Mouse (Mus musculus) neural tube, embryonic 11.5 days (tissue): ENCODE data around the gene Zfp748. TPM values are rescaled to one million over a fixed set of nuclear protein-coding genes. Genes with fewer than 3 reads are reported as not detected.
A peak's percentile ranks its signal among the peaks of the same experiment; 100 is the strongest.

ENCODE experiments used
- ATAC-seq: fragments of 200-750 bp; cut with Nextera tagmentation; 2 replicates; pipeline ENCODE4 v1.8.0; 2017; ENCODE audit warnings: moderate number of reproducible peaks, mild to moderate bottlenecking, moderate TSS enrichment, moderate library complexity; ENCODE audit not compliant: insufficient read depth, low FRiP score, low TSS enrichment
- DNase-seq: peaks from one replicate; pipeline ENCODE4 v3.0.0-alpha.2; 2015; ENCODE audit warnings: low spot score
- H3K27ac ChIP-seq: fragments of 300-500 bp; sonication (generic); 2 replicates; pipeline ENCODE4 v1.5.1; 2014; ENCODE audit warnings: low read depth, mild to moderate bottlenecking, low read length
- H3K27me3 ChIP-seq: fragments of 300-500 bp; sonication (generic); 2 replicates; pipeline ENCODE4 v1.6.1; 2014; ENCODE audit warnings: mild to moderate bottlenecking, low read length, mixed read lengths; ENCODE audit not compliant: control insufficient read depth, insufficient read depth
- H3K36me3 ChIP-seq: fragments of 300-500 bp; sonication (generic); 2 replicates; pipeline ENCODE4 v1.6.1; 2014; ENCODE audit warnings: mild to moderate bottlenecking, low read length, moderate library complexity, mixed read lengths; ENCODE audit not compliant: control insufficient read depth, insufficient read depth
- H3K4me1 ChIP-seq: fragments of 300-500 bp; sonication (generic); 2 replicates; pipeline ENCODE4 v1.6.1; 2014; ENCODE audit warnings: low read length, mixed read lengths; ENCODE audit not compliant: control insufficient read depth, insufficient read depth
- H3K4me2 ChIP-seq: fragments of 300-500 bp; sonication (generic); 2 replicates; pipeline ENCODE4 v1.6.1; 2014; ENCODE audit warnings: low read depth, mild to moderate bottlenecking, moderate library complexity
- H3K4me3 ChIP-seq: fragments of 300-500 bp; sonication (generic); 2 replicates; pipeline ENCODE4 v1.5.1; 2014; ENCODE audit warnings: low read depth, low read length
- H3K9ac ChIP-seq: fragments of 300-500 bp; sonication (generic); 2 replicates; pipeline ENCODE4 v1.6.1; 2014; ENCODE audit warnings: mild to moderate bottlenecking, low read length
- H3K9me3 ChIP-seq: fragments of 300-500 bp; sonication (generic); 2 replicates; pipeline ENCODE4 v1.6.1; 2016; ENCODE audit warnings: low read length; ENCODE audit not compliant: control insufficient read depth
- WGBS: fragments of 180-500 bp; shearing (Covaris S2); extraction: QIAGEN DNeasy Blood & Tissue Kit; methylation state at CpG from one replicate; pipeline ENCODE4 v1.1.7; 2014; 5-methylcytosine and 5-hydroxymethylcytosine counted together
- polyA plus RNA-seq: library from polyadenylated mRNA; unstranded; fragments of >200 nt; fragmentation: Nextera tagmentation; extraction: Ambion mirVana; gene quantifications from 2 replicates; pipeline ENCODE4 v1.2.1, GENCODE M21; 2014

Zfp748 gene
- 15.9 and 21.7 TPM in 2 replicates for polyA plus RNA-seq

DNA sequence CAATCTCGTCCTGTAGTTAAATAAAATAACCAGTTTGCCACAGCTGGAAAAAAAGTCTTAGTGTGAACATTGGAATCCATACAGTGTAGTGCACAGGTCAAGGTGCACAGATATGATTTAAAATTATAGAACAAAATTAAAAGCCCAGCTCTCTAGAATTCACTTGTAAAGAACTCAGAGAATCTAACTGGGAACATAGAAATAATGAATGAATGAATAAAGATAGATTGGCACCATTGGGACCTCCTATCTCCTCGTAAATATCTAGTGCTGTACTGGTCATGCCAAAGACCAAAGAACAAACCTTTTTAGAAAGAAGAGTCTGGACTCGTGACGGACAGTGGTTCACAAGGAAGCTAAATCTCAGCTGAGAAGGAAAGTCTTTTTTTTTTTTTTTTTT, at the start of gene Zfp748:
Gene Zfp748, minus strand, starts transcription at position 101 of the 400 bp plus-strand sequence.
- H3K9ac ChIP-seq: peak within 1 kb of the TSS; percentile 82

DNA sequence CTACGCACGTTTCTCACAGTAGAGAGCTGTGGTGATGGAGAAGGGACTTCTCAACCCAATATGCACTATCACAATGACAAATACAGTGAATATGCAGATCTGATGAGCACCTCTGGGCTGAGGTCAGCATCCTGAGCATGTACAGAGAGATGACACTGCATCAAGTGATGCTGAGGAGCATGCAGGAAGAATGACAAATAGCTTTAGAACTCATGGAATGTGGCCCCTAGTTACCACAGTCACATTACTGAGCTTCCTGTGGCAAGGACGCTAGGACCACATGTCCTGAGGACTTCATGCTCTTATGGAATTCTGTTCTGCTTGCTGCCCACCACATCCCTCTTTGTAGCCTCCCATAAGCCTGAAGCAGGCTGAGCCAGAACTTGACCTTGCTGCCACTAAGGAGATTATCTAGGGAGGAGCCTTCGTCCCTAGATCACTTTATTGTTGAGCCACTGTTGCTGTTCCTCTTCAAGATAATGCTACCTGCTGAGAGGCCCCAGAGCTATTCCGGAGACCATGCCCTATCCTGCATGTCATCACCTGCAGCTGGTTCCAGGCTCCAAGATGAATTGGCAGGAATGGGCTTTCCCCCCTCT, 19.1 kb upstream of the Zfp748 start:
- 75% methylated on average over 5 of the region's 5 CpGs for WGBS
- ATAC-seq (no peak), DNase-seq (no peak)
- Histone ChIP-seq H3K9me3 (no peaks in the 10 kb centered on the region), H3K27me3 (no peaks in the 10 kb centered on the region), H3K4me3 (no peak overlapping the region), H3K9ac (no peak overlapping the region), H3K27ac (no peak overlapping the region), H3K4me1 (no peaks in the 10 kb centered on the region), H3K4me2 (no peak overlapping the region), H3K36me3 (no peaks in the 10 kb centered on the region)

More for the DNA sequence above, at the start of gene Zfp748:
- DNase-seq: no peak
- H3K36me3 ChIP-seq: no peaks in the 10 kb centered on the region
- peak within 1 kb of the TSS; percentile 77 for H3K4me3 ChIP-seq
- no peak within 1 kb of the TSS; the same call in 1 of the 2 replicates for H3K27ac ChIP-seq
- peaks cover 7% of the 10 kb centered on the region for H3K4me1 ChIP-seq
- peak within 1 kb of the TSS; percentile 55 for H3K4me2 ChIP-seq
- no peak for ATAC-seq
- no peaks in the 10 kb centered on the region for H3K27me3 ChIP-seq
- H3K9me3 ChIP-seq: no peaks in the 10 kb centered on the region
- 81% methylated on average over 4 of the region's 4 CpGs for WGBS

DNA sequence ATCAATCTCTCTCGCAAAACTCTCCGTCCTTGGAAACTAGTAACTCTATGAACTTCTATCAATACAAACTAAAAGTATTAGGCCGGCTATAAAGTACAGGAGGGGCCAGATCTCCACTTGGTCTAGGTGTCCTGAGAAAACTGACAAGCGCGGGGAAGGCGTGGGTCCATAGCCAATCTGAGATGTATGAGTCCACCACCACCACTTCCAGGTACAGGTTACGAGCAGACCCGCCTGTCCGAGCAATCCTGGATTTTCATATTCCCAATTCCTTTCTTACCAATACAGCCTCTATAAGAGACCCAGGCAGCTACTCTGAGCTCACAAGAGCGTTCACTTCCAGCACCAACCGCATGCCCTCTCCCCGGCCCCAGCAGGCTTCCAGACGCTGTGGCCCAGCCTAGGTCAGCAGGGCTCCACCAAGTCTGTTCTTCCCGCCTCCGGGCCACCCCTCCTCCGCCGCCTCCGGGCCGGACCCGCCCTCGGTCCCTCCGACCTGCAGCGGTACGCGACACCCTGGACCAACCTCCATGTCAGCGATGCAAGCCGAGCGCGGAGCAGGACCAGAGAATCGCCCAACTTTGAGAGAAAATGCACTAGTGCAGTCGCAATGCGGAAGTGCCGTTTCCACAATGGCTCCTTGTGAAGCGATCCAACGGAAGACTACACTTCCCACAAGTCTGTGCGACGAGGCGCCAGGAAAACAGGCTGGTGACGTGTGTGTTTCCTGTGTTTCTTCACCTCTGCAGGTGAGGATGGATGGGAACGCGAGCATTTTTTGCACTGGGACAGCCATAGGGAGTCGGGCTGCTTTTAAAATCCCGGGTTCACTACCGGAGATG, 904 bp downstream of the Zfp748 start:
- H3K4me1 ChIP-seq: peaks cover 7% of the 10 kb centered on the region
- H3K27me3 ChIP-seq: no peaks in the 10 kb centered on the region
- WGBS: under 1% methylated on average over 44 of the region's 44 CpGs
- ATAC-seq (peak; percentile 98), DNase-seq (peak; percentile 84)
- H3K9me3 ChIP-seq: no peaks in the 10 kb centered on the region
- no peak overlapping the region; the same call in 1 of the 2 replicates for H3K27ac ChIP-seq
- H3K4me2 ChIP-seq: peak overlapping the region; percentile 55
- no peaks in the 10 kb centered on the region for H3K36me3 ChIP-seq
- peak overlapping the region; percentile 77 for H3K4me3 ChIP-seq
- H3K9ac ChIP-seq: peak overlapping the region; percentile 82

DNA sequence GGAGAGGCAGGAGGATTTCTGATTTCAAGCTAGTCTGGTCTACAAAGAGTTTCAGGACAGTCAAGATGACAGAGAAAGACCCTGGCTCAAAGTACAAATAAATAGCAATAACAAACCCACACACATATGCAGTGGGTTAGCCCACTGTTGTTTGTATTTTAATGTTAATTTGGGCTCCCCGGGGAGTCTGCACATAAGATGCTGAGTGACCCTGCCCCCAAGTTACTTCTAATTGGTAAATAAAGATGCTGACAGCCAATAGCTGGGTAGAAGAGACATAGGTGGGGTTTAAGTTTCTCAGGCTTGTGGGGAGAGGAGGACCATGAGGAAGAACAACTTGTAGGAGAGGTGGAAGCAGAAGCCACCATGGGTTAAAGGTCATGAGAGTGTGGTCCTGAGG, 7.7 kb downstream of the Zfp748 start:
- Histone ChIP-seq H3K9ac (no peak overlapping the region), H3K4me1 (no peaks in the 10 kb centered on the region), H3K27me3 (no peaks in the 10 kb centered on the region), H3K4me3 (no peak overlapping the region), H3K9me3 (no peaks in the 10 kb centered on the region), H3K27ac (no peak overlapping the region), H3K36me3 (peaks cover 15% of the 10 kb centered on the region), H3K4me2 (no peak overlapping the region)
- DNase-seq (no peak), ATAC-seq (no peak)
- WGBS: 85% methylated on average over 1 of the region's 1 CpGs

DNA sequence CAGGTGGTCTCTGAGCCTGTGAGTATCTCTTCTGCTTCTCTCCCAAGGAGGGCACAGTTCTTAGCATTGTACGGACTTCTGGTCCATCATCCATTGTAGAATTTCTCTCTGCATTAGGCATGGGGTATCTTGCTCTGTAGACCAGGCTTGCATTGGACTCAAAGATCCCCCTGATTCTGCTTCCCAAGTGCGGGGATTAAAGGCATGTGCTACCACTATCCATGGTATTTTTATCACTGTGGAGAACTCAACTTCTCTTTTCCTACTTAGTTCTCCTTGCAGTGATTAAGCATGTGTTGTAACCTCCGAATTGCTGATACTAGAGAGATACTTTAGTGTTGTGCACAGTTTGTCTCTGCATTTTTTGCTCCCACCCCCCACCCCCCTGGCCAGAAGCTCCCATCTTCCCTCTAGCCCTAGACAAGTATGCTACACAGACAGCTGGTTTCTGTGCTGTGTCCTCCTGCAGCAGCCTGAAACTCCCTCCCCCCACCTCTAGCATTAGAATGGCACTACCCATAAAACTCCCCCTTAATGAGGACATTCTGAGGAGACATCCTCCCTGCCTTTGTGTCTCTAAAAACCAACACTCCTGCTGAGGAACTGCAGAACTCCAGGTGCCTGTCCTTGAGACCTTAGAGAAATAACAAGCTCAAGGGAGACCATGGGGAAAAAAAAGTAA, 26.4 kb downstream of the Zfp748 start:
- no peaks in the 10 kb centered on the region for H3K36me3 ChIP-seq
- no peak overlapping the region for H3K4me3 ChIP-seq
- no peak for ATAC-seq
- H3K4me2 ChIP-seq: no peak overlapping the region
- H3K27ac ChIP-seq: no peak overlapping the region
- WGBS: 61% methylated on average over 3 of the region's 3 CpGs
- H3K9me3 ChIP-seq: no peaks in the 10 kb centered on the region
- H3K9ac ChIP-seq: no peak overlapping the region
- peaks cover 9% of the 10 kb centered on the region; the same call in 1 of the 2 replicates for H3K4me1 ChIP-seq
- DNase-seq: no peak
- H3K27me3 ChIP-seq: no peaks in the 10 kb centered on the region

DNA sequence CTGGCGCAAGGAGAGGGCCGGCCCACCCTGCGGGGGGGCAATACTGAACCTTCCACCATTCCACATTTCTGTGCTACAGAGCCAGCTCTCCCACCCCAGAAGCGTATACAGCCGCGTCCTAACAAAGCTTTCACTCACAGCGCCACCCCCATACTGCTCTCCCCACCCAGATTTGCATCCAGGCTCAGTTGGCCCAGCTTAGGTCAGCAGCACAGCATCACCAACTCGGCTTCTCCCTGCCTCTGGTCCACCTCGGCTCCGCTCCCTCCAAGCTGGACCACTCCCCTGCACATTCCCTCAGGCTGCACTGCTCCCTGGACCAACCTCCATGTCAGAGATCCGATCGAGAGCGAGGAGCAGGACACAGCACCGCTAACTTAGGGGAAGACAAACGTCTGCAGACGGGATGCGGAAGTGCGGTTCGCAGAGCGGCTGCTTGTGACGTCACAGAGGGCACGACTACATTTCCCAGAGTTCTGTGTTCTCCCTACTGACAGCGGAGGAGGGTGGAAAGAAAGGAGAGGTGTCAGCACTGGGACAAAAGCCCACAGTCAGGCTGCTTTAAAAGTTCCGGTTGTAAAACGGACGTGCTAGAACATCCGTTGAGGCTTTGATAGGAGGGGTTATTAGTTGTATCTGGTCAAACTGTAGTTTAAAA, 27.7 kb downstream of the Zfp748 start, which contains the start of the genes Gm26965 and Zfp87:
Gene Gm26965, minus strand, starts transcription at position 399 of the 658 bp plus-strand sequence.
Gene Zfp87, minus strand, starts transcription at position 425 of the 658 bp plus-strand sequence.
- H3K4me3 ChIP-seq: peak within 1 kb of the TSS; percentile 74
- peak; percentile 92 for DNase-seq
- peak; percentile 99 for ATAC-seq
- H3K27me3 ChIP-seq: no peaks in the 10 kb centered on the region
- H3K27ac ChIP-seq: no peak within 1 kb of the TSS; the same call in 1 of the 2 replicates
- no peaks in the 10 kb centered on the region for H3K36me3 ChIP-seq
- peak within 1 kb of the TSS; percentile 53 for H3K9ac ChIP-seq
- H3K4me1 ChIP-seq: peaks cover 9% of the 10 kb centered on the region; the same call in 1 of the 2 replicates
- under 1% methylated on average over 27 of the region's 27 CpGs for WGBS
- H3K4me2 ChIP-seq: peak within 1 kb of the TSS; percentile 74
- no peaks in the 10 kb centered on the region for H3K9me3 ChIP-seq

DNA sequence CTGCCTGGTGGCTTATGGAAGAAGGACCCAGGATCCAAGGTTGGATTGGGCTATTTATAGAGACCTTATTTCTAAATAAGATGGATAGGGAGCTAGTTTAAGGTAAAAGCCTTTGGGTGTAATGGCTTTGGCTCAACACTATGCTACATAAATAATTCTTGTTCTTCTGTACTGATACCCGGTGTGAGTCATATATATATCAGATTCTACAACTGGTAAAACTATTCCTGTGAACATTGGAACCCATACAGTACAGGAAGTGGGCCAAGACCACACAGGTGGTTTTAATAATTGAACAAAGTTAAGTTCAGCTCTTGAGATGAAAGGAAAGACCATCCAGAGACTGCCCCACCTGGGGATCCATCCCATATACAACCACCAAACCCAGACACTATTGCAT, 52.7 kb downstream of the Zfp748 start:
- no peak overlapping the region for H3K9ac ChIP-seq
- DNase-seq (no peak), ATAC-seq (no peak)
- H3K27me3 ChIP-seq: no peaks in the 10 kb centered on the region
- no peak overlapping the region for H3K27ac ChIP-seq
- no peak overlapping the region for H3K4me3 ChIP-seq
- H3K4me1 ChIP-seq: no peaks in the 10 kb centered on the region
- no peak overlapping the region for H3K4me2 ChIP-seq
- H3K9me3 ChIP-seq: no peaks in the 10 kb centered on the region
- no peaks in the 10 kb centered on the region for H3K36me3 ChIP-seq
- 85% methylated on average over 1 of the region's 1 CpGs for WGBS

DNA sequence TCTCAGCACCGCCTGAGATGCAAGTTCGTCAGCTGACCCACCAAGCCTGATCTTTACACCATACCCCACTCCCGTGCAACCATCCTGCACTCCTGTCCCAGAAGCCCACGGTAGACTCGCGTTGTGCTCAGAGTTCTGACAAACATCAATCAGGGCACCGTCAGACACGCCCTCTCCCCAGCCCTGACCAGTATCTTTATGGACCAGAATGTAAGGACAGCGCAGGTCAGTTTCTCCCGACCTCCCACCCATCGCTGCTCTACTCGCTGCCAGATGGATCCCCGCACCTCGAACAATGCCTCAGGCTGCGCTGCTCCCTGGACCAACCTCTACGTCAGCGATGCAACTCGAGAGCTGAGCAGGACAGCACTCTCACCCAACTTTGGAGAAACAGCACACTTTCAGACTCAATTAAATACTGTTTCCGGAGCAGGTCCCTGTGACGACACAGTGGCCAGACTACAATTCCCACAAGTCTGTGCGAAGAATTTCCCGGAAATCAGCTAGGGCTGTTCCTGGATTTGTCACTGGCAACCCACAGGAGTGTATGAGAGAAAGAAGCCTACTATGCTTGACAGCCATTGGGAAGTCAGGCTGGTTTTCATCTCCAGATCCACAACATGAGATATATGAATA, 53.4 kb downstream of the Zfp748 start, which contains the start of gene Zfp58:
Gene Zfp58, minus strand, starts transcription at position 472 of the 636 bp plus-strand sequence.
- Histone ChIP-seq H3K27ac (no peak within 1 kb of the TSS), H3K36me3 (no peaks in the 10 kb centered on the region), H3K27me3 (no peaks in the 10 kb centered on the region), H3K9ac (peak within 1 kb of the TSS; percentile 64), H3K4me1 (no peaks in the 10 kb centered on the region), H3K4me2 (peak within 1 kb of the TSS; percentile 72), H3K4me3 (peak within 1 kb of the TSS; percentile 75), H3K9me3 (no peaks in the 10 kb centered on the region)
- DNase-seq (peak; percentile 80), ATAC-seq (peak; percentile 98)
- WGBS: under 1% methylated on average over 22 of the region's 22 CpGs
